Mouse (Mus musculus): ENCODE results near the gene Tanc1.

Tanc1 gene

GRCm38 (mm10) chr2:59802722-59803387, 191.0 kb downstream of the Tanc1 start:
- Histone ChIP-seq H3K36me3 (ENCODE audit: insufficient read depth, low read length) (peaks cover 94% of the 10 kb centered on the region), H3K27me3 (ENCODE audit: insufficient read depth, low read length) (no peaks in the 10 kb centered on the region), H3K4me1 (replicated peaks; ENCODE audit: low read depth, low read length) (peaks cover 21% of the 10 kb centered on the region), H3K4me3 (replicated peaks; ENCODE audit: low read length) (no peak overlapping the region), H3K9me3 (ENCODE audit: low read length) (no peaks in the 10 kb centered on the region)
- TF ChIP-seq CTCF (conservative IDR thresholded peaks at IDR 0.05; ENCODE audit: low read length) (no peak), POU5F1 (IDR thresholded peaks at IDR 0.05; ENCODE audit: borderline replicate concordance, low read length) (no peak), NANOG (IDR thresholded peaks at IDR 0.05; ENCODE audit: borderline replicate concordance, low read length) (no peak)

DNA sequence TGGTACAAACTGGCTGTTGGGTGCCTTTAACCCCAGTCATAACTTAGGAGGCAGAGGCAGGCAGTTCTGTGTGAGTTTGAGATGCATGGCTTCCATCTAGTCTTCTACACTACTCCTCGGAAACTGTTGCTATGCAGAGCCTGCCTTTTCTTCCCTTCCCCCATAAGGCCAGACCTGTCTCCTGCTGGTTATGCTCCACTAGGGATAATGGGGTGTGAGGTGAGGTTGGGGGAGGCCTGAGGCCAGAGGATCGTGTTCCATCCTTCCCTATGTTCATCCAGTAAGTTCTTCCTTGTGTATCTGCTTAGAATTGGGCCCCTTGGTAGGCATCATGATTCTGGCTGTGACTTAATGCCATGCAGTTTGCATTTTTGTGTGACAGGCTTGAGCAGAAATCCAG, 193.8 kb downstream of the Tanc1 start:
- Histone ChIP-seq H3K4me1 (replicated peaks; ENCODE audit: low read depth, low read length) (peaks cover 8% of the 10 kb centered on the region), H3K36me3 (ENCODE audit: insufficient read depth, low read length) (peaks cover 94% of the 10 kb centered on the region), H3K4me3 (replicated peaks; ENCODE audit: low read length) (no peak overlapping the region), H3K27me3 (ENCODE audit: insufficient read depth, low read length) (no peaks in the 10 kb centered on the region), H3K9me3 (ENCODE audit: low read length) (no peaks in the 10 kb centered on the region)
- TF ChIP-seq POU5F1 (IDR thresholded peaks at IDR 0.05; ENCODE audit: borderline replicate concordance, low read length) (no peak), NANOG (IDR thresholded peaks at IDR 0.05; ENCODE audit: borderline replicate concordance, low read length) (no peak), CTCF (conservative IDR thresholded peaks at IDR 0.05; ENCODE audit: low read length) (no peak)

GRCm38 (mm10) chr2:59806038-59806437, 194.2 kb downstream of the Tanc1 start:
- no peaks in the 10 kb centered on the region for H3K27me3 ChIP-seq (ENCODE audit: insufficient read depth, low read length)
- H3K4me3 ChIP-seq (replicated peaks; ENCODE audit: low read length), result no peak overlapping the region
- H3K4me1 ChIP-seq (replicated peaks; ENCODE audit: low read depth, low read length), result peaks cover 8% of the 10 kb centered on the region
- no peaks in the 10 kb centered on the region for H3K9me3 ChIP-seq (ENCODE audit: low read length)
- no peak for TF ChIP-seq CTCF (conservative IDR thresholded peaks at IDR 0.05; ENCODE audit: low read length)
- no peak for TF ChIP-seq POU5F1 (IDR thresholded peaks at IDR 0.05; ENCODE audit: borderline replicate concordance, low read length)
- no peak for TF ChIP-seq NANOG (IDR thresholded peaks at IDR 0.05; ENCODE audit: borderline replicate concordance, low read length)
- H3K36me3 ChIP-seq (ENCODE audit: insufficient read depth, low read length), result peaks cover 94% of the 10 kb centered on the region

GRCm38 (mm10) chr2:59808608-59809007, 196.8 kb downstream of the Tanc1 start:
- peaks cover 94% of the 10 kb centered on the region for H3K36me3 ChIP-seq (ENCODE audit: insufficient read depth, low read length)
- H3K27me3 ChIP-seq (ENCODE audit: insufficient read depth, low read length), result no peaks in the 10 kb centered on the region
- no peak for TF ChIP-seq POU5F1 (IDR thresholded peaks at IDR 0.05; ENCODE audit: borderline replicate concordance, low read length)
- TF ChIP-seq NANOG (IDR thresholded peaks at IDR 0.05; ENCODE audit: borderline replicate concordance, low read length), result no peak
- TF ChIP-seq CTCF (conservative IDR thresholded peaks at IDR 0.05; ENCODE audit: low read length), result no peak
- no peak overlapping the region for H3K4me3 ChIP-seq (replicated peaks; ENCODE audit: low read length)
- peaks cover 8% of the 10 kb centered on the region for H3K4me1 ChIP-seq (replicated peaks; ENCODE audit: low read depth, low read length)
- no peaks in the 10 kb centered on the region for H3K9me3 ChIP-seq (ENCODE audit: low read length)

- no peaks in the 10 kb centered on the region for H3K9me3 ChIP-seq (ENCODE audit: low read length)
- peaks cover 8% of the 10 kb centered on the region for H3K4me1 ChIP-seq (replicated peaks; ENCODE audit: low read depth, low read length)
- no peak overlapping the region for H3K4me3 ChIP-seq (replicated peaks; ENCODE audit: low read length)
- TF ChIP-seq NANOG (IDR thresholded peaks at IDR 0.05; ENCODE audit: borderline replicate concordance, low read length) (no peak), CTCF (conservative IDR thresholded peaks at IDR 0.05; ENCODE audit: low read length) (no peak), POU5F1 (IDR thresholded peaks at IDR 0.05; ENCODE audit: borderline replicate concordance, low read length) (no peak)
- no peaks in the 10 kb centered on the region for H3K27me3 ChIP-seq (ENCODE audit: insufficient read depth, low read length)
- peaks cover 94% of the 10 kb centered on the region for H3K36me3 ChIP-seq (ENCODE audit: insufficient read depth, low read length)
Observed at GRCm38 (mm10) chr2:59810039-59810438, 198.2 kb downstream of the Tanc1 start.

- Histone ChIP-seq H3K27me3 (ENCODE audit: insufficient read depth, low read length) (no peaks in the 10 kb centered on the region), H3K36me3 (ENCODE audit: insufficient read depth, low read length) (peaks cover 94% of the 10 kb centered on the region)
Observed at GRCm38 (mm10) chr2:59811247-59811646, 199.4 kb downstream of the Tanc1 start.

DNA sequence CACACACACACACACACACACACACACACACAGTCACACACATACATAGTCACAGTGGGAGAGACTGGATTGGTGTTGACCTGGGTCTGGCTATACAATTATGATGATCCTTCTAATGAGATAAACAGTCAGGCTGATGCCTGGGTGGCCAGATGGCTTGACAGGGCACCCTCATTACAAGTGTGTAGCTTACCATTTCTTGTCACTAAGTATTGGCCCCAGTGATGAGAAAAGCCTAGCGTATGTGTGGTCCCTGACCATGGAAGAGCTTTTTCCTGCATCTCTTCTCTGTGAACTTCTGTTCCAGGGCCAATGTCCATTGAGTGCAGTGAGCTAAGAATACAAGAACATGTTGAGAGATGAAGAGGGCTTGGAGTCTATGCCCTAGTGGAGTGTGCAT, 200.8 kb downstream of the Tanc1 start:
- Histone ChIP-seq H3K4me3 (replicated peaks; ENCODE audit: low read length) (no peak overlapping the region), H3K9me3 (ENCODE audit: low read length) (no peaks in the 10 kb centered on the region), H3K4me1 (replicated peaks; ENCODE audit: low read depth, low read length) (no peaks in the 10 kb centered on the region), H3K36me3 (ENCODE audit: insufficient read depth, low read length) (peaks cover 94% of the 10 kb centered on the region), H3K27me3 (ENCODE audit: insufficient read depth, low read length) (no peaks in the 10 kb centered on the region)
- no peak for TF ChIP-seq POU5F1 (IDR thresholded peaks at IDR 0.05; ENCODE audit: borderline replicate concordance, low read length)

More at GRCm38 (mm10) chr2:59811247-59811646, 199.4 kb downstream of the Tanc1 start:
- Histone ChIP-seq H3K4me1 (replicated peaks; ENCODE audit: low read depth, low read length) (no peaks in the 10 kb centered on the region), H3K4me3 (replicated peaks; ENCODE audit: low read length) (no peak overlapping the region), H3K9me3 (ENCODE audit: low read length) (no peaks in the 10 kb centered on the region)
- TF ChIP-seq POU5F1 (IDR thresholded peaks at IDR 0.05; ENCODE audit: borderline replicate concordance, low read length), result no peak
- TF ChIP-seq NANOG (IDR thresholded peaks at IDR 0.05; ENCODE audit: borderline replicate concordance, low read length), result no peak
- no peak for TF ChIP-seq CTCF (conservative IDR thresholded peaks at IDR 0.05; ENCODE audit: low read length)

DNA sequence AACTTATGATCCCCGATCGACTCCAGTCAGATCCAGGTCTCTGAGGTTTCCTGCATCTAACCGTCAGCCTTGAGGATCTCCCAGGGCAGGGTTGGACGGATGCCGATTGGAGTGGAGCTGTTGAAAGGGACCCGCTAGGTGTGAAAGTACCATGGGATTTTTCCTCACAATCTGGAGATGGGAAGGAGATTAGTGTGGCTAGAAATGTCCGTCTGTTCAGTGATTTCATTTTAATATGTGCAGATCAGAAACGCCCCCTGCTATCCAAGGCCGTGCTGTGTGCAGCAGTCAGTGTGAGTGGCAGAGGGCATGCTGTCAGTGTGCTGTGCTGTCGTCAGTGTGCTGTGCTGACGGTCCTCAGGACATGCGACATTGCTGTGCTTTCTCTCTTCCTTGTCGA, 201.6 kb downstream of the Tanc1 start:
- Histone ChIP-seq H3K27me3 (ENCODE audit: insufficient read depth, low read length) (no peaks in the 10 kb centered on the region), H3K4me1 (replicated peaks; ENCODE audit: low read depth, low read length) (no peaks in the 10 kb centered on the region), H3K4me3 (replicated peaks; ENCODE audit: low read length) (no peak overlapping the region), H3K36me3 (ENCODE audit: insufficient read depth, low read length) (peaks cover 94% of the 10 kb centered on the region), H3K9me3 (ENCODE audit: low read length) (no peaks in the 10 kb centered on the region)
- TF ChIP-seq POU5F1 (IDR thresholded peaks at IDR 0.05; ENCODE audit: borderline replicate concordance, low read length) (no peak), CTCF (conservative IDR thresholded peaks at IDR 0.05; ENCODE audit: low read length) (no peak), NANOG (IDR thresholded peaks at IDR 0.05; ENCODE audit: borderline replicate concordance, low read length) (no peak)

GRCm38 (mm10) chr2:59814997-59815396, 203.2 kb downstream of the Tanc1 start:
- no peaks in the 10 kb centered on the region for H3K27me3 ChIP-seq (ENCODE audit: insufficient read depth, low read length)
- H3K36me3 ChIP-seq (ENCODE audit: insufficient read depth, low read length), result peaks cover 98% of the 10 kb centered on the region
- H3K4me1 ChIP-seq (replicated peaks; ENCODE audit: low read depth, low read length), result no peaks in the 10 kb centered on the region
- no peak overlapping the region for H3K4me3 ChIP-seq (replicated peaks; ENCODE audit: low read length)
- no peaks in the 10 kb centered on the region for H3K9me3 ChIP-seq (ENCODE audit: low read length)
- TF ChIP-seq NANOG (IDR thresholded peaks at IDR 0.05; ENCODE audit: borderline replicate concordance, low read length) (no peak), CTCF (conservative IDR thresholded peaks at IDR 0.05; ENCODE audit: low read length) (no peak), POU5F1 (IDR thresholded peaks at IDR 0.05; ENCODE audit: borderline replicate concordance, low read length) (no peak)

Data from E14TG2a.4 (cell line).